ENCODE assay signal across 8 mouse cellular contexts in the genomic region with DNA sequence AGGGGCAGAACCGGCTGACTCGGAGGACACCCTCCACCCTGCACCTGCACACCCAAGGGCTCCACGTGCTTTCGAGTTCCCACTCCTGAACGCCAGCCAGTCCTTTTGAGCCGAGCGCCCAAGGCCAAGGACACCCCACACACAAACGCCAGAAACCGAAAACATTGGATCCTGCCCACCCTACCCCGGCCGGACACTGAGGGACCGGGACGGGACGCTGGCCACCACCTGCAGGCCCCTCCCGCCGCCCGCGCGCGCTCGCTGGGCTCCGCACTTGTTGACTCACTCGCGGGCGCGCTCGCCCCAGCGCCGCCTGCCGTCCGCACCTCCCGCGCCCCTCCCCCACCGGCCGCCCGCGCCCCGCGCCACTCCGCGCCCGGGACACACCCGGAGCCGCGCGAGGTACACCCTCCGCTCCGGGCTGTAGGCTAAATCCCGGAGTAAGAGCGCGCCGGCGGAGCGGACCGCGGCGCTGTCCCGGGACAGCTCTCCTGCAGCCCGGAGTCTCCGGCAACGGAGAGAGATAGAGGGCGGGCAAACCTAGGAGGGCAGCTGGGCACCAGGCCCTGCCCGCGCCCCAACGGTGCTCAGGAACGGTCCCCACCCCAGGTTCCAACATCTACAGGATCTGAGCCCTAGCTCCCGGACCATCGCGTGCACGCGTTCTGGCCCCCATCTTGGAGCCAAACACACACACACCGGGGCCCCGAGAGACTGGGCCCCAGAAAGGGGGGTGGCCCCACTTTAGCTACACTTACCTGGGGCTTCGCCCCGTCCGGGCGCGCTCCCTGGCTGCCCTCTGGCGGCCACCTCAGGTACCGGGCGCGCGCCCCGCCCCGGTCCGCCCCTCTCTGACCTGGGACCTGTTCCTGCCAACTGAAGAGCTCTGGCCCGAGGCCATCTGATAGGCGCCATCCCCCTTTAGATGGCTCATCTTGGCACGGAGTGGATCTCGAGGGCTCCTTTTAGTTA. TPM values are rescaled to one million over a fixed set of nuclear protein-coding genes. Genes with fewer than 3 reads are reported as not detected.
A peak's percentile ranks its signal among the peaks of the same experiment; 100 is the strongest.
DNase-seq lines count a peak whose midpoint lies in the region; ATAC-seq and TF ChIP-seq lines count a peak whose summit lies in the region.

No protein-coding gene starts in this region.

- ATAC-seq in embryonic facial prominence, embryonic 11.5 days (replicated peaks; ENCODE audit: insufficient number of reproducible peaks, low FRiP score, low TSS enrichment, low read depth) = peak; percentile 73
- peak; percentile 62 for ATAC-seq in limb, embryonic 15.5 days (ENCODE audit: insufficient number of reproducible peaks, low FRiP score, low TSS enrichment, low read depth)
- peak; percentile 51 for ATAC-seq in midbrain, postnatal 0 days (ENCODE audit: low FRiP score)

- peaks cover 11% of the 10 kb centered on the region for H3K27me3 ChIP-seq in embryonic facial prominence, embryonic 11.5 days (ENCODE audit: control insufficient read depth, insufficient read depth, low read length)
- peaks cover 17% of the 10 kb centered on the region for H3K27me3 ChIP-seq in limb, embryonic 15.5 days
- H3K27me3 ChIP-seq in midbrain, postnatal 0 days (ENCODE audit: insufficient read depth, low read length) = no peaks in the 10 kb centered on the region; the same call in 1 of the 2 replicates

- WGBS in embryonic facial prominence, embryonic 11.5 days = under 1% methylated on average over 83 of the region's 90 CpGs
- WGBS in limb, embryonic 15.5 days = under 1% methylated on average over 83 of the region's 90 CpGs
- WGBS in midbrain, postnatal 0 days = under 1% methylated on average over 66 of the region's 90 CpGs

- peak overlapping the region; percentile 52 for H3K4me3 ChIP-seq in embryonic facial prominence, embryonic 11.5 days (ENCODE audit: low read depth, low read length)
- H3K4me3 ChIP-seq in limb, embryonic 15.5 days = peak overlapping the region; percentile 62
- peak overlapping the region; percentile 51 for H3K4me3 ChIP-seq in midbrain, postnatal 0 days (ENCODE audit: low read depth, low read length)

- H3K4me2 ChIP-seq in embryonic facial prominence, embryonic 11.5 days (ENCODE audit: low read depth, low read length) = peak overlapping the region; percentile 93
- H3K4me2 ChIP-seq in limb, embryonic 15.5 days = peak overlapping the region; percentile 97
- H3K4me2 ChIP-seq in midbrain, postnatal 0 days (ENCODE audit: low read depth, low read length, poor library complexity, severe bottlenecking) = peak overlapping the region; percentile 93

- DNase-seq in left cerebral cortex, adult 18-20 months (ENCODE audit: low spot score in 2 of 2) = peak; percentile 49 to 58
- no peak for DNase-seq in left cerebral cortex, adult 11 months (ENCODE audit: low spot score)
- DNase-seq in embryonic facial prominence, embryonic 11.5 days (ENCODE audit: low spot score) = peak; percentile 77
- peak; percentile 99 for DNase-seq in heart, adult 11 months
- peak; percentile 88 for DNase-seq in kidney, adult 11 months
- DNase-seq in midbrain, postnatal 0 days (ENCODE audit: low spot score) = peak; percentile 45
- DNase-seq in spleen, postnatal 10 days (ENCODE audit: low spot score in 2 of 2) = peak; percentile 89

- TF ChIP-seq CTCF in midbrain, postnatal 0 days (IDR thresholded peaks at IDR 0.05) = peak; percentile 74

- peak overlapping the region; percentile 41; the same call in 1 of the 2 replicates for H3K27ac ChIP-seq in embryonic facial prominence, embryonic 11.5 days (replicated peaks; ENCODE audit: low read depth, low read length)
- H3K27ac ChIP-seq in limb, embryonic 15.5 days = peak overlapping the region; percentile 24; the same call in 1 of the 2 replicates
- H3K27ac ChIP-seq in midbrain, postnatal 0 days (ENCODE audit: low read depth, low read length) = peak overlapping the region; percentile 28

- H3K9ac ChIP-seq in embryonic facial prominence, embryonic 11.5 days (replicated peaks; ENCODE audit: low read length) = peak overlapping the region; percentile 67
- peak overlapping the region; percentile 47 for H3K9ac ChIP-seq in limb, embryonic 15.5 days
- H3K9ac ChIP-seq in midbrain, postnatal 0 days (replicated peaks; ENCODE audit: low read length, poor library complexity, severe bottlenecking) = peak overlapping the region; percentile 53

- peaks cover 11% of the 10 kb centered on the region for H3K4me1 ChIP-seq in embryonic facial prominence, embryonic 11.5 days (ENCODE audit: control insufficient read depth, insufficient read depth, low read length)
- H3K4me1 ChIP-seq in limb, embryonic 15.5 days = peaks cover 25% of the 10 kb centered on the region
- H3K4me1 ChIP-seq in midbrain, postnatal 0 days (ENCODE audit: insufficient read depth, low read length) = peaks cover 19% of the 10 kb centered on the region

- no peaks in the 10 kb centered on the region for H3K9me3 ChIP-seq in embryonic facial prominence, embryonic 11.5 days (replicated peaks; ENCODE audit: control insufficient read depth, low read length)
- H3K9me3 ChIP-seq in limb, embryonic 15.5 days = no peaks in the 10 kb centered on the region
- no peaks in the 10 kb centered on the region for H3K9me3 ChIP-seq in midbrain, postnatal 0 days (ENCODE audit: low read length)

- no peaks in the 10 kb centered on the region for H3K36me3 ChIP-seq in embryonic facial prominence, embryonic 11.5 days (replicated peaks; ENCODE audit: control insufficient read depth, insufficient read depth, low read depth, low read length)
- no peaks in the 10 kb centered on the region for H3K36me3 ChIP-seq in limb, embryonic 15.5 days
- no peaks in the 10 kb centered on the region for H3K36me3 ChIP-seq in midbrain, postnatal 0 days (ENCODE audit: insufficient read depth, low read length)

RNA-seq across cellular contexts. Expression of a gene that starts 28.5 kb away (rescaled TPM):
- 1 to 10 TPM; 1.9 to 2.7 TPM for total RNA-seq in left cerebral cortex, adult 18-20 months (2021)
- 2.7 and 3.6 TPM in 2 replicates for polyA plus RNA-seq in embryonic facial prominence, embryonic 11.5 days (2014; fragmentation: Nextera tagmentation; extraction: Ambion mirVana)
- polyA plus RNA-seq in limb, embryonic 15.5 days (2015; fragmentation: Nextera tagmentation; extraction: Ambion mirVana) = 1.9 and 2.5 TPM in 2 replicates
- total RNA-seq in midbrain, postnatal 0 days (2014; rRNA removed) = 3.4 and 4.0 TPM in 2 replicates
- polyA plus RNA-seq in midbrain, postnatal 0 days (2015; fragmentation: Nextera tagmentation; extraction: Ambion mirVana) = 3.0 and 3.1 TPM in 2 replicates

RNA-seq across cellular contexts. Expression of a gene that starts 33.0 kb away (rescaled TPM):
- total RNA-seq in left cerebral cortex, adult 18-20 months (2021) = 1 to 10 TPM; 2.3 to 4.8 TPM
- polyA plus RNA-seq in embryonic facial prominence, embryonic 11.5 days (2014; fragmentation: Nextera tagmentation; extraction: Ambion mirVana) = 0.47 and 0.77 TPM in 2 replicates
- 0.84 and 1.1 TPM in 2 replicates for polyA plus RNA-seq in limb, embryonic 15.5 days (2015; fragmentation: Nextera tagmentation; extraction: Ambion mirVana)
- 5.5 and 11.3 TPM in 2 replicates for total RNA-seq in midbrain, postnatal 0 days (2014; rRNA removed)
- polyA plus RNA-seq in midbrain, postnatal 0 days (2015; fragmentation: Nextera tagmentation; extraction: Ambion mirVana) = 8.6 and 8.8 TPM in 2 replicates
